Mouse (Mus musculus) gastrocnemius, adult 2 months (tissue): ENCODE measurements around the gene Stum. TPM values are rescaled to one million over a fixed set of nuclear protein-coding genes. Genes with fewer than 3 reads are reported as not detected.

Source experiments
- DNase-seq: peaks from one replicate; pipeline ENCODE4 v3.0.0; 2022
- H3K27ac ChIP-seq: fragments of 200-600 bp; 2 replicates; pipeline ENCODE4 v1.8.1; 2022; ENCODE audit warnings: mild to moderate bottlenecking
- H3K4me3 ChIP-seq: fragments of 200-600 bp; 2 replicates; pipeline ENCODE4 v1.8.1; 2022; ENCODE audit warnings: mild to moderate bottlenecking, moderate library complexity
- CTCF ChIP-seq: fragments of 200-600 bp; IDR thresholded peaks from 2 replicates; pipeline ENCODE4 v1.8.1; 2022; ENCODE audit warnings: antibody characterized with exemption, mild to moderate bottlenecking, moderate library complexity
- intact Hi-C: fragments of 180-260 bp; cut with DNase I; formaldehyde crosslinking; loops from one replicate; pipeline ENCODE4 v1.15.1; 2025
- total RNA-seq, 2 experiments: library from RNA; stranded (reverse); gene quantifications; 2 replicates each; pipeline ENCODE4 v1.2.3; 2021

Gene Stum
- total RNA-seq, 2 experiments from 2014 or later = 0.41 to 0.86 TPM

DNA sequence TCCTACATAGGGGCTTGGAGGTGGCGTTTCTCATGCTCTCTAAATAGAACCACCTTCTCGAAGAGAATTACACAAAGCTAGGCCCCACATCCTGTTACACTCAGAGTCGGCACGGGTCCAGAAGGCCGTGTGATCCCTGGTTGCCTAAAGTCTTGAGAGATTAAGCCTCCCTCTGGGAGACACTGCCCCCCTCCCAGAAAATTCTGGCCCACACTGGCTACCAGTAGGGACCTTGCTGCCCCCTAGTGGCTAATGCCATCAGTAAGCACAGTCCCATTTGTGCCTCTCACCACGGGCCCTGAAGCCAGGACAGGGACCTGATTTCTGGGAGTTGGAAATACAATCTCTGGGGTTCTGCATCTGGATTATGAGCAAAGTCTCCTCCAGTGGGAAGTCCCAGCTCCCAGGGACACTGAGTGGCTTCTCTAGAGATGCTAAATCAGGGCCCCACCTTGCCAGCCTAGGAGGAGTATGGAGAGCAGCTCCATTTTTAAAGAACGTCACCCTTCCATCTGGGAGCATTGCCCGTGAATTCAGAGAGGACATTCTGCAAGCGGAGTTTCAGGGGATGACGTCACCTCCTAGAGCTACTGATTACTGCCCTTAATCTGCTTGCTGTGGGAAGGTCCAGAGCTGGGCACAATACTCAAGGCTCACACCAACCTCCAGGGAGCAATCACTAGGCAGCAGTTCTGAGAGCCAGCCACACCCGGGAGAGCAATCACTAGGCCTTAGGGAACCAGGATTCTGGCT is 61.1 kb downstream of the Stum start:
- DNase-seq = peak; percentile 83
- intact Hi-C loops = loop anchor here (2.0 kb wide), 1 partner anchor 153 kb away; no protein-coding TSS in a partner anchor
- H3K27ac ChIP-seq = peak overlapping the region; percentile 75
- TF ChIP-seq CTCF = peak; percentile 93
- H3K4me3 ChIP-seq = no peak overlapping the region

DNA sequence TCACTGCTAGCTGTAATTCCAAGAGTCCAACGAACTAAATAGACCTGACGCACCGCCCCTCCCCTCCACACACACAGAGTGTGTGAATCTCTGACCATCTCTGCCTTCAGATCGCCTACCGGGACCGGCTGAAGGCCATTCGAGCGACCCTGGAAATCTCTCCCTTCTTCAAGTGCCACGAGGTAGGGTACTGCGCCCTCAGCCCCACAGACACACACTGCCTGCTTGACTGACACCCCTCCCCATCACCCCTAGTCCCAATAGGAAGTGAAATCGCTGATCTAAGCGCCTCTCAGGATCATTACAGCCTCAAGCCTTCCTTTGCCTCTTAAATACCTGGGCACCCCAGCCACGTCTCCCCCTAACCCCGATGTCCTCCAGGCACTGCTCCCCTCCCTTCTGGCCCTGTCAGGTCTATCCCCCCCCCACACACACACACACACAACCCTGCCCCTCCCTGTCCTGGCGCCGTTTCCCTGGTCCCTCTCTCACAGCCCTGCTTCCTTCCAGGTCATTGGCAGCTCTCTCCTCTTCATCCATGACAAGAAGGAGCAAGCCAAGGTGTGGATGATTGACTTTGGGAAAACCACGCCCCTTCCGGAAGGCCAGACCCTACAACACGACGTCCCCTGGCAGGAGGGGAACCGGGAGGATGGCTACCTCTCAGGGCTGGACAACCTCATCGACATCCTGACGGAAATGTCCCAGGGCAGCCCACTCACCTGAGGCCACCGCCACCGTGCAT is 62.0 kb downstream of the Stum start:
- Histone ChIP-seq H3K4me3 (peak overlapping the region; percentile 9; the same call in 1 of the 2 replicates), H3K27ac (peak overlapping the region; percentile 75)
- DNase-seq = no peak
- intact Hi-C loops = no loop called here
- TF ChIP-seq CTCF = no peak

DNA sequence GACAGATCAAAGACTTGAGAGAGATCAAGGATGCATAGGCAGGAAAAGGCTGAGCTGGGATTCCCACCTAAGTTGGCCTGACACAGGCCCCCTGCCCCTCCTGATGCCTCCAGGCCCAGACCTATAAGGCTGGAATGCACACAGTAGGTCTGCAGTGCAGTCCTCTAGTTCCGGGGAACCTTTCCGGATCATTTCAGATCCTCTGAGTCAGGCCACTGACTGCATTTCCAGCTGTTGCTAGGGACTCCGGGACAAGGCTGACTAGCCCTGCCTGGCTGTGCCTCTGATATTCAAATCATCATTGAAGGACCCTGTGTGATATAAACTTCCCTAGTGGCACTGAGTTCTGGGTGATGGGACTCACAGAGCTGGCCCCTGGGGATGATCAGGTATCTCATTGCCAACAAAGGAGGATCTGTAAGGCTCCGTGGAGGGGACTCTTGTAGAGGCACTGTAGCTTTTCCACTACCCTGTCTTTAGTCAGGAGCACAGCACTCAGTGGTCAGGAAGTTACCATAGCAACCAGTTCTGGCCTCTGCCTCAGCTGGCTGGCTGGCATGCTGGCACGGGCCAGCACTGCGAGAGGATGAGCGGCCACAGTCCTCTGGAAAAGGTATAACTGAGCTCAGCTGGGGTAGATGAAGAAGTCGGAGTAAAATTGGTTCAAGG is 62.7 kb downstream of the Stum start:
- TF ChIP-seq CTCF = no peak
- intact Hi-C loops = no loop called here
- H3K27ac ChIP-seq = peak overlapping the region; percentile 75

DNA sequence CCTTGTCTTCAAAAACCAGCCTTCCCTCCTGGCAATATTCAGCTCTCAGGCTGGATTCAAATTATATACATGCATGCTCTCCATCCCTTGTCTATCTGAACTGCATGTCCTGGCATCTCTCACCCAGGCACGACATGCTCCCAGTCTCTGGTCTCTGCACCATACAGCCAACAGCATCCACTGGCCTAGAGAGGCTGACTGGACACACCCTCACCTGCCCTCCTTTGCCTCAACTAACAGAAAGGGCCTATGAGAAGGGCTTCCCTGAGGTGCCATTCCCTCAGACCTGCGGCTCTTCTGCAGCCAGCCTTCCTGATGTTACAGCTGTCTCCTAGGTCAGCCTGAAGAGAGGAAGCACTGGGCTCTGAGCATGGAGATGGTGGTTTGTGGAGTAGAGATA is 64.2 kb downstream of the Stum start:
- no peak for DNase-seq
- no peak for TF ChIP-seq CTCF
- Histone ChIP-seq H3K27ac (no peak overlapping the region), H3K4me3 (no peak overlapping the region)
- intact Hi-C loops = loop anchor here (5.0 kb wide), 1 partner anchor 67 kb away; no protein-coding TSS in a partner anchor

More for the DNA sequence above, 62.7 kb downstream of the Stum start:
- no peak overlapping the region for H3K4me3 ChIP-seq
- DNase-seq = peak; percentile 35

DNA sequence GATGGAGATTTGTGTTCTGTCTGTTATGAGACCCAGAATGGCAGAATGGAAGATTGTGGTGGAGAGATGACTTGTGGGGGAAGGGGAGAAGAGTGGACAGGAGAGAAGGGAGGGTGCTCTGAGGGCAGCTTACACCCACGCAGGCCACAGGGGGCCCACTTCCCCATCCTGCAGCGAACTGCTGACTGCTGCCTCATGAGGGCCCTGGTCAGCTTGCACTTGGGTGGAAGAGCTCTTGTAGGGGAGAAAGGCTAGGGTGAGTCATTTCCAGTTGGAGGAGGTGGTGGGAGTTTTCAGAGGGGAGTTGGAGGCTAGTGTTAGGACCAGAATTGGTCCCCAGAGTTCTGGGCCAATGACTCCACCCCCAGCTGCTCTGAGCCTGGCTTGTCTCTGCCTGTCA is 66.2 kb downstream of the Stum start:
- Histone ChIP-seq H3K27ac (0 out of 2 replicates have a peak overlapping the region, but pooled peaks have one; percentile 13), H3K4me3 (no peak overlapping the region)
- no peak for DNase-seq
- no peak for TF ChIP-seq CTCF
- intact Hi-C loops = loop anchor here (5.0 kb wide), 1 partner anchor 65 kb away; no protein-coding TSS in a partner anchor

DNA sequence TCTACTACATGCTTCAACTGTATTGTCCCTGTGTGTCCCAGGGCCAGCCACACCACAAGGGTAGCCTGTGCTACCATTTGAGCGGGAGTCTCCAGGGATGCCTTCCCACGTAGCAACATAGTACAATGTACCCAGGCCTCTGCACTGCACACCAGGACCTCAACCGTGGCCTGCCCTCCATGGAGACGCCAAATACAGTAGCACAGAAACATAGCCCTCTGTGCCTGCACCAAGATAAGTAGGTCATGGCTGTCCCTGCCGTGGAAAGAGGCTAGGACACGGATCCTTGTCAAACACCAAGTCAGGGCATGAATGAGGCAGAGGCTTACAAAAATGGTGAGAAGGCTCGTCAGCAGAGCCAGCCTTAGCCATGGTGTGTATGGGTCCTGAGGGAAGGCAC is 67.5 kb downstream of the Stum start:
- Histone ChIP-seq H3K4me3 (no peak overlapping the region), H3K27ac (peak overlapping the region; percentile 8; the same call in 1 of the 2 replicates)
- no peak for TF ChIP-seq CTCF
- intact Hi-C loops = loop anchor here (5.0 kb wide), 1 partner anchor 64 kb away; no protein-coding TSS in a partner anchor
- DNase-seq = peak; percentile 14

DNA sequence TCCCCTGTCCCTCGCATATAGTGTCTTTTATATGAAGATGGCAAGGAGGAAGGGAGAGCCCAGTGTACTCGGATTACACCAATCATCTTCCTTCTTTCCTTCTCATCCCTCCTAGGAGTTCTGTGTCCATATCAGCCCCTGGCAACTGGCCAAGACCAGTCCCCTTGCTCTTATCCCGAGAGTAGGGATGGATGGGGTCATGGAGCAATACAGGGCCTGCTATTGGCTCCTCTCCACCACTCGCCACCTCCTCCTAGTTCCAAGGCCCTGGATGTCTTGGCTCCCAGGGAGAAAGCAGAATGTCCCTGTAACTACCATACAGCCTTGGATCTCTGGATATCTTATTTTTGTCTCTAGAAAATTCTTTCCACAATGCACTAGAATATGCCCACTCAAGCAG is 68.2 kb downstream of the Stum start:
- no peak overlapping the region for H3K4me3 ChIP-seq
- intact Hi-C loops = loop anchor here (5.0 kb wide), 1 partner anchor 63 kb away; no protein-coding TSS in a partner anchor
- TF ChIP-seq CTCF = no peak
- peak; percentile 9 for DNase-seq
- no peak overlapping the region; the same call in 1 of the 2 replicates for H3K27ac ChIP-seq

DNA sequence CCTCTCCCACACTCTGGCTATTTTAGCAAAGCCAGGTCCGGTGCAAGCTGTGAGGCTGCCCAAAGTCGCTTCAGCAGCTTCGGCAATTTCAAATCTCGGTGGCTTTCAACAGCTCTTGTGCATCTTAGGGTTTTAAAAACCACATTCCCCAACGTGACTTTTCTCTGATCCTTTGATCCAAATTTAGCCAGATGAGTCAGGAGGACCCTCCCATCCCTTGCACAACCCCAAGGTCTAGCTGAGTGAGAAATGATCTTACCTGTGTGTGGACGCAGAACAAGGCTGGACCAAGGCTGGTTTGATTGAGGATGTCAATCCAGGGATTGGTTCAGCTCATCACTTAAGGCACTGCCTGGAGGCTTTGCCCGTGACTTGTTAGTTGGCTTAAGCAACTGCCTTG is 73.0 kb downstream of the Stum start:
- DNase-seq = no peak
- intact Hi-C loops = no loop called here
- TF ChIP-seq CTCF = no peak
- no peak overlapping the region for H3K4me3 ChIP-seq
- H3K27ac ChIP-seq = peak overlapping the region; percentile 96

DNA sequence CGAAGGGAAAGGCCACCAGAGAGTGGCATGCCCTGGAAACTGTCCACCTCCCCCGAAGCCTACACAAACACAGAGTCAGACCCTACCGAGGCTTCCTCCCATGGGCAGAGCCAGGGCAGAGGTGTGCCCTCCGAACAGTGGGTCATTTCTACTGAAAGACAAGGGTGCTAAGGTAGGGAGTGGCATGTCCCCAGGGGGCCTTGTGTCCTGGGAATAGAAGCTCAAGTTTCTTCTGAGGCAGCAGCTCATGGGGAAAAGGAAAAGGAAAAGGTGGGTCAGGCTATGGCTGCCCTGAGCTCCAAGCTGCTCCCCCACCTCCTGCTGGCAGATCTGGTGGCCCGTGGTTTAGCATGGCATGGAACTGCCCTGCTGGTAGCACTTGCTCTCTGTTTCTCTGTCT is 73.5 kb downstream of the Stum start:
- intact Hi-C loops = loop anchor here (5.0 kb wide), 1 partner anchor 77 kb away; the partner anchor contains the start of gene Itpkb
- Histone ChIP-seq H3K27ac (peak overlapping the region; percentile 96), H3K4me3 (no peak overlapping the region)
- TF ChIP-seq CTCF = 0 out of 2 replicates have a peak, but pooled peaks have one; percentile 6
- no peak for DNase-seq

DNA sequence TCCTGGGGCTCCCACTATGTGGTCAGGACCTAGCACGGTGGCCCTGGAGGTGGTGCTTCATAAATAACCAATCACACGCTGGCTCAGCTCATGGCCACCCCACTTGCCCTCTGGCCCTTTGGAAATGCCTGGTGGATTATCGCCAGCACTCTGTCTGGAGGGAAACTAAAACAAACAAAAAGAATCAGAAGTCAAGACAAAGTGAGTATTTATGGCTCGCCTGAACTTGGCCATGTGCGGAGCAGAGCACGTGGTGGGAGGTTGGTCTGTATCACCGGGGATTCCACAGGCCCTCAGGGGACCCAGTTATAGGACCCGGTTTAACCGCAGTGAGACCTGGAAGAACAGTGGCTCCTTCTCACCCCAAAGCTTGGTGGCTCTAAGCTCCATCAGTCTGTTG is 74.5 kb downstream of the Stum start:
- peak overlapping the region; percentile 96 for H3K27ac ChIP-seq
- peak; percentile 51 for DNase-seq
- H3K4me3 ChIP-seq = no peak overlapping the region; the same call in 1 of the 2 replicates
- TF ChIP-seq CTCF = no peak
- intact Hi-C loops = loop anchor here (5.0 kb wide), 1 partner anchor 77 kb away; the partner anchor contains the start of gene Itpkb

DNA sequence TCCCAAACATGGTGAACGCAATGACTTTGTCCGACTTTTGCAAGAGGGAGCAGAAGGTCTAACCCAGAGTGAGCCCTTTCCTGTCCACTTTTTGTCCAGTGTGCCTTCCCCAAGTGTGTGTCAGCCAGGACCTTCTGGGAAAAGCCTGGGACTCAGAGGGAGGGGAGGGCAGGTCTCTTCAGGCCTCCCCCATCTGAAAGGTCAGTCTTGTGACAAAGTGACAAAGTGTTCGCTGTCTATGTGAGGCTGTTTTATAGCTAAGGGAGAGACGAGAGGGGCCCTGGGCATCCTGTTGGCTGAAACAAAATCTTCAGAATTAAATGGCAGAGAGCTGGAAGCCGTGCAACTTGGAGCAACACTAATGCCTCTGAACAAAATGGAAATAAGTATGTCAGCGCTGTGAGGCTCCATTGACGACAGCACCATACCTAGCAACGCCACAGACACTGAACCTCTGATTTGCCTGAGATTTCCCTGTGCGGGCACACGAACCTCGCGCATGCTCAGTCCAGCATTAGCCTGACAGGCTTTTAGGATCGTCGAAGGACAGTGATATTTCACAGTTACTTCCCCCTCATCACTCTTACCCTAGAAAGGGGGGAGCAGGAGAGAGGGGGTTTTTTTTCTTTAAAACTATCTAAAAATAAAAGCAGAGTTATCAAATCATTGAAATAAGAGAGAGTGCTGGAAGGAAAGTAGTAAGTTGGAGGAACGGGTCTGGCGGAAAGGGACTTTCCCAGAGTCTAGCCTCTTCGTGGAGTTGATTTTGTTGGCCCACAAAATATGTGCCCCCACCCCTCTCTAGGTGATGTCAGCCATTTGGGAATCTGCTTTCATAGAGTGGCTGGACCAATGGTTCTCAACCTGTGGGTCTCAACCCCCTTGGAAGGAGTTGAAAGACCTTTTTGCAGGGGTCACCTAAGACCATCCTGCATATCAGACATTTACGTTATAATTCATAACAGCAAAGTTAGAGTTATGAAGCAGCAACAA is 75.3 kb downstream of the Stum start:
- Histone ChIP-seq H3K4me3 (no peak overlapping the region; the same call in 1 of the 2 replicates), H3K27ac (peak overlapping the region; percentile 96)
- no peak for TF ChIP-seq CTCF
- intact Hi-C loops = loop anchor here (1.0 to 5.0 kb wide), 2 partner anchors 76 to 140 kb away; partner anchors contain the start of gene Itpkb
- no peak for DNase-seq
